Mouse (Mus musculus): ENCODE data around the gene Qk. TPM values are rescaled to one million over a fixed set of nuclear protein-coding genes. Genes with fewer than 3 reads are reported as not detected.
A peak's percentile ranks its signal among the peaks of the same experiment; 100 is the strongest.

Qk gene
- total RNA-seq, 1 experiment, result 129 TPM

- Histone ChIP-seq H3K36me3 (ENCODE audit: control insufficient read depth, insufficient read depth, low read length, poor library complexity, severe bottlenecking) (no peaks in the 10 kb centered on the region), H3K9ac (ENCODE audit: insufficient read depth, low read depth, low read length, poor library complexity, severe bottlenecking) (no peak overlapping the region), H3K4me3 (ENCODE audit: insufficient read depth in 1 of 2, low read depth in 1 of 2, low read length in 2 of 2, poor library complexity in 1 of 2, severe bottlenecking in 1 of 2) (no peak overlapping the region), H3K27ac (ENCODE audit: insufficient read depth, low read depth, low read length, poor library complexity, severe bottlenecking) (no peak overlapping the region), H3K9me3 (ENCODE audit: control insufficient read depth, insufficient read depth, low read depth, low read length) (no peaks in the 10 kb centered on the region), H3K4me1 (ENCODE audit: control insufficient read depth in 2 of 2, insufficient read depth in 2 of 2, low read length in 2 of 2, poor library complexity in 1 of 2) (peaks cover 3 to 4% of the 10 kb centered on the region in 2 experiments; a peak in 1 of 4 replicates)
- in situ Hi-C loops (cut with MboI; ENCODE audit: low sequenced_read_pairs in 2 of 2, unreplicated experiment in 2 of 2), result no loop called here
- TF ChIP-seq CHD2 (IDR thresholded peaks at IDR 0.05; ENCODE audit: low read depth, low read length) (no peak), ZNF384 (IDR thresholded peaks at IDR 0.05; ENCODE audit: low read depth, low read length) (no peak), ZC3H11A (IDR thresholded peaks at IDR 0.05; ENCODE audit: borderline replicate concordance, low read depth, low read length) (no peak), MAFK (IDR thresholded peaks at IDR 0.05; ENCODE audit: insufficient read depth, low read depth, low read length) (no peak), HCFC1 (IDR thresholded peaks at IDR 0.05; ENCODE audit: borderline replicate concordance, insufficient read depth, low read length) (no peak)
- DNase-seq (ENCODE audit: low read depth, low spot score), result no peak
Measured at GRCm38 (mm10) chr17:10227798-10228538, 91.7 kb downstream of the Qk start.

GRCm38 (mm10) chr17:10216164-10216563 is 103.5 kb downstream of the Qk start:
- peaks cover 5% of the 10 kb centered on the region for H3K36me3 ChIP-seq (ENCODE audit: control insufficient read depth, insufficient read depth, low read length, poor library complexity, severe bottlenecking)
- H3K4me1 ChIP-seq (ENCODE audit: control insufficient read depth in 2 of 2, insufficient read depth in 2 of 2, low read length in 2 of 2, poor library complexity in 1 of 2), result no peaks in the 10 kb centered on the region
- no peaks in the 10 kb centered on the region for H3K9me3 ChIP-seq (ENCODE audit: control insufficient read depth, insufficient read depth, low read depth, low read length)
- H3K4me3 ChIP-seq (ENCODE audit: insufficient read depth in 1 of 2, low read depth in 1 of 2, low read length in 2 of 2, poor library complexity in 1 of 2, severe bottlenecking in 1 of 2), result no peak overlapping the region
- H3K9ac ChIP-seq (ENCODE audit: insufficient read depth, low read depth, low read length, poor library complexity, severe bottlenecking), result no peak overlapping the region
- DNase-seq (ENCODE audit: low read depth, low spot score), result no peak
- in situ Hi-C loops (cut with MboI; ENCODE audit: low sequenced_read_pairs in 2 of 2, unreplicated experiment in 2 of 2), result no loop called here
- TF ChIP-seq HCFC1 (IDR thresholded peaks at IDR 0.05; ENCODE audit: borderline replicate concordance, insufficient read depth, low read length) (no peak), CHD2 (IDR thresholded peaks at IDR 0.05; ENCODE audit: low read depth, low read length) (no peak), MAFK (IDR thresholded peaks at IDR 0.05; ENCODE audit: insufficient read depth, low read depth, low read length) (no peak), ZC3H11A (IDR thresholded peaks at IDR 0.05; ENCODE audit: borderline replicate concordance, low read depth, low read length) (no peak), ZNF384 (IDR thresholded peaks at IDR 0.05; ENCODE audit: low read depth, low read length) (no peak)
- H3K27ac ChIP-seq (ENCODE audit: insufficient read depth, low read depth, low read length, poor library complexity, severe bottlenecking), result no peak overlapping the region

DNA sequence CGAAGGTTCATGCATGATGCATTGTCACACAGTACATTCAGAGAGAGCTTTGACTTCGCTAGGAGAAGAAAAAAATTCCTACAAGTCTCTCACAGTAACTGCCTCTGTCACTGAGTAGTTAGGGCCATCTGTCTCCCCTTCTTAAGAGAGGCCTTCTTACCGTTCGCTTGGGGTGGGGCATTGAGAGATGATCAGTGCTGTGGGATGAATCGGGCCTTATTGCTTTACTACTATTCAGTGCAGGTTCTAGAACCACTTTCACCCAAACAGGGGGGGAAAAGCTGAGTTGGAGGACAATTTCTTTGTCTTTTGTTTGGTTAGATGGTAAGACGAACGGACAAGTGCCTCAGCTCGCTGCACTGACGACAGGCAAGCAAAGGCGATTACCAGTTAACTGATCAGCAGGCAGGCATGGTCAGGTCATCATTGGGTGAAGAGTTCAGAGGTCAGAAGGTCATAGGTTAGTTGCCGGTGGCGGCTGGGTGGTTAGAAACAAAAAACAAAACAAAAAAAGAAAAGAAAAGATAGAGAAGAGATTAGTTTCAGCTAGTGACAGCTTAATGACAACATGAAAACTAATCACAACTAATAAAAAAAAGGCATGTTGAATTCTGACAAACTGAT is 110.4 kb downstream of the Qk start:
- Histone ChIP-seq H3K36me3 (ENCODE audit: control insufficient read depth, insufficient read depth, low read length, poor library complexity, severe bottlenecking) (peaks cover 13% of the 10 kb centered on the region), H3K27ac (ENCODE audit: insufficient read depth, low read depth, low read length, poor library complexity, severe bottlenecking) (no peak overlapping the region), H3K9ac (ENCODE audit: insufficient read depth, low read depth, low read length, poor library complexity, severe bottlenecking) (no peak overlapping the region), H3K4me1 (ENCODE audit: control insufficient read depth in 2 of 2, insufficient read depth in 2 of 2, low read length in 2 of 2, poor library complexity in 1 of 2) (peaks cover 2 to 4% of the 10 kb centered on the region in 2 experiments; a peak in 2 of 4 replicates), H3K9me3 (ENCODE audit: control insufficient read depth, insufficient read depth, low read depth, low read length) (no peaks in the 10 kb centered on the region), H3K4me3 (ENCODE audit: insufficient read depth in 1 of 2, low read depth in 1 of 2, low read length in 2 of 2, poor library complexity in 1 of 2, severe bottlenecking in 1 of 2) (no peak overlapping the region)
- no peak for DNase-seq (ENCODE audit: low read depth, low spot score)
- TF ChIP-seq CHD2 (IDR thresholded peaks at IDR 0.05; ENCODE audit: low read depth, low read length), result peak; percentile 54; the same call in 1 of the 2 replicates
- TF ChIP-seq ZNF384 (IDR thresholded peaks at IDR 0.05; ENCODE audit: low read depth, low read length), result no peak
- in situ Hi-C loops (cut with MboI; ENCODE audit: low sequenced_read_pairs in 2 of 2, unreplicated experiment in 2 of 2), result no loop called here

- Histone ChIP-seq H3K4me3 (ENCODE audit: insufficient read depth in 1 of 2, low read depth in 1 of 2, low read length in 2 of 2, poor library complexity in 1 of 2, severe bottlenecking in 1 of 2) (no peak overlapping the region), H3K9me3 (ENCODE audit: control insufficient read depth, insufficient read depth, low read depth, low read length) (no peaks in the 10 kb centered on the region), H3K36me3 (ENCODE audit: control insufficient read depth, insufficient read depth, low read length, poor library complexity, severe bottlenecking) (0 out of 2 replicates have a peak, but pooled peaks cover 2% of the 10 kb centered on the region), H3K27ac (ENCODE audit: insufficient read depth, low read depth, low read length, poor library complexity, severe bottlenecking) (no peak overlapping the region), H3K9ac (ENCODE audit: insufficient read depth, low read depth, low read length, poor library complexity, severe bottlenecking) (no peak overlapping the region), H3K4me1 (ENCODE audit: control insufficient read depth in 2 of 2, insufficient read depth in 2 of 2, low read length in 2 of 2, poor library complexity in 1 of 2) (no peaks in the 10 kb centered on the region)
- no peak for TF ChIP-seq HCFC1 (IDR thresholded peaks at IDR 0.05; ENCODE audit: borderline replicate concordance, insufficient read depth, low read length)
- no peak for TF ChIP-seq MAFK (IDR thresholded peaks at IDR 0.05; ENCODE audit: insufficient read depth, low read depth, low read length)
- no peak for TF ChIP-seq ZNF384 (IDR thresholded peaks at IDR 0.05; ENCODE audit: low read depth, low read length)
- no peak for TF ChIP-seq ZC3H11A (IDR thresholded peaks at IDR 0.05; ENCODE audit: borderline replicate concordance, low read depth, low read length)
- no peak for TF ChIP-seq CHD2 (IDR thresholded peaks at IDR 0.05; ENCODE audit: low read depth, low read length)
- no peak for DNase-seq (ENCODE audit: low read depth, low spot score)
- in situ Hi-C loops (cut with MboI; ENCODE audit: low sequenced_read_pairs in 2 of 2, unreplicated experiment in 2 of 2), result no loop called here
Measured at GRCm38 (mm10) chr17:10198662-10199061, 121.0 kb downstream of the Qk start.

Data from ES-E14 (cell line).